Mouse (Mus musculus) lung, postnatal 0 days (tissue): ENCODE data around the gene Usp54. TPM values are rescaled to one million over a fixed set of nuclear protein-coding genes. Genes with fewer than 3 reads are reported as not detected.

Experiments
- ATAC-seq: fragments of 200-750 bp; cut with Nextera tagmentation; 2 replicates; pipeline ENCODE4 v1.8.0; 2017; ENCODE audit warnings: moderate library complexity
- DNase-seq: peaks from one replicate; pipeline ENCODE4 v3.0.0-alpha.2; 2016; ENCODE audit warnings: low spot score
- H3K27ac ChIP-seq: fragments of 300-500 bp; sonication (generic); 2 replicates; pipeline ENCODE4 v1.5.1; 2014; ENCODE audit warnings: antibody characterized with exemption, mild to moderate bottlenecking, low read length, mixed read lengths
- H3K27me3 ChIP-seq: fragments of 300-500 bp; sonication (generic); replicated peaks from 2 replicates; pipeline ENCODE4 v1.6.1; 2014; ENCODE audit warnings: low read length, mixed read lengths; ENCODE audit not compliant: insufficient read depth
- H3K36me3 ChIP-seq: fragments of 300-500 bp; sonication (generic); 2 replicates; pipeline ENCODE4 v1.6.1; 2014; ENCODE audit warnings: low read length, mixed read lengths; ENCODE audit not compliant: insufficient read depth
- H3K4me1 ChIP-seq: fragments of 300-500 bp; sonication (generic); 2 replicates; pipeline ENCODE4 v1.6.1; 2014; ENCODE audit warnings: antibody characterized with exemption, low read depth, low read length, mixed read lengths; ENCODE audit not compliant: insufficient read depth
- H3K4me2 ChIP-seq: fragments of 300-500 bp; sonication (generic); replicated peaks from 2 replicates; pipeline ENCODE4 v1.6.1; 2014; ENCODE audit warnings: low read depth, mild to moderate bottlenecking, low read length, moderate library complexity, mixed read lengths
- H3K4me3 ChIP-seq: fragments of 300-500 bp; sonication (generic); 2 replicates; pipeline ENCODE4 v1.5.1; 2014; ENCODE audit warnings: low read depth, low read length
- H3K9ac ChIP-seq: fragments of 300-500 bp; sonication (generic); replicated peaks from 2 replicates; pipeline ENCODE4 v1.6.1; 2014; ENCODE audit warnings: low read depth, mild to moderate bottlenecking
- H3K9me3 ChIP-seq: fragments of 300-500 bp; sonication (generic); 2 replicates; pipeline ENCODE4 v1.6.1; 2016; ENCODE audit warnings: low read length, mixed read lengths
- CTCF ChIP-seq: IDR thresholded peaks from 2 replicates; pipeline ENCODE4 v1.5.1; 2016; ENCODE audit warnings: antibody characterized with exemption, mild to moderate bottlenecking
- EP300 ChIP-seq: IDR thresholded peaks from 2 replicates; pipeline ENCODE4 v1.6.1; 2016; ENCODE audit warnings: antibody characterized with exemption, mild to moderate bottlenecking, control low read depth
- WGBS: fragments of 180-500 bp; shearing (Covaris S2); extraction: QIAGEN DNeasy Blood & Tissue Kit; methylation state at CpG from one replicate; pipeline ENCODE4 v1.1.7; 2014; 5-methylcytosine and 5-hydroxymethylcytosine counted together
- polyA plus RNA-seq: library from polyadenylated mRNA; unstranded; fragments of >200 nt; fragmentation: Nextera tagmentation; extraction: Ambion mirVana; gene quantifications from 2 replicates; pipeline ENCODE4 v1.2.1, GENCODE M21; 2015

The Usp54 gene
- polyA plus RNA-seq, 1 experiment from 2014 or later, result 5.0 TPM

- ATAC-seq (no peak), DNase-seq (no peak)
- no peak overlapping the region for H3K27ac ChIP-seq
- H3K4me1 ChIP-seq, result peaks cover 3% of the 10 kb centered on the region; the same call in 1 of the 2 replicates
- 88% methylated on average over 2 of the region's 2 CpGs for WGBS
- no peaks in the 10 kb centered on the region for H3K9me3 ChIP-seq
- H3K4me3 ChIP-seq, result no peak overlapping the region
- peaks cover 9% of the 10 kb centered on the region; the same call in 1 of the 2 replicates for H3K36me3 ChIP-seq
- H3K27me3 ChIP-seq, result no peaks in the 10 kb centered on the region
- H3K9ac ChIP-seq, result no peak overlapping the region
- no peak overlapping the region for H3K4me2 ChIP-seq
- no peak for TF ChIP-seq CTCF
- TF ChIP-seq EP300, result no peak
Observed at GRCm38 (mm10) chr14:20550136-20550535, 90.7 kb downstream of the Usp54 start.

- peak; percentile 95 for DNase-seq
- Histone ChIP-seq H3K9me3 (no peaks in the 10 kb centered on the region), H3K4me3 (peak within 1 kb of the TSS; percentile 67), H3K36me3 (peaks cover 9% of the 10 kb centered on the region; the same call in 1 of the 2 replicates), H3K27me3 (no peaks in the 10 kb centered on the region), H3K4me2 (peak within 1 kb of the TSS; percentile 54), H3K9ac (peak within 1 kb of the TSS; percentile 84), H3K27ac (peak within 1 kb of the TSS; percentile 99), H3K4me1 (peaks cover 3% of the 10 kb centered on the region; the same call in 1 of the 2 replicates)
- 2% methylated on average over 21 of the region's 29 CpGs for WGBS
- no peak for TF ChIP-seq EP300
- no peak for TF ChIP-seq CTCF
- ATAC-seq, result peak; percentile 89
Observed at GRCm38 (mm10) chr14:20546415-20546814, 94.4 kb downstream of the Usp54 start, which contains the start of gene Ppp3cb. Ppp3cb (minus strand) TSS chr14:20546573.

- peak; percentile 99 for ATAC-seq
- Histone ChIP-seq H3K27me3 (no peaks in the 10 kb centered on the region), H3K27ac (peak overlapping the region; percentile 99), H3K4me3 (peak overlapping the region; percentile 67), H3K4me1 (peaks cover 3% of the 10 kb centered on the region; the same call in 1 of the 2 replicates), H3K4me2 (peak overlapping the region; percentile 54), H3K9ac (peak overlapping the region; percentile 84), H3K36me3 (peaks cover 9% of the 10 kb centered on the region; the same call in 1 of the 2 replicates), H3K9me3 (no peaks in the 10 kb centered on the region)
- TF ChIP-seq EP300 (no peak), CTCF (no peak)
- peak; percentile 96 for DNase-seq
- 1% methylated on average over 37 of the region's 67 CpGs for WGBS
Observed at GRCm38 (mm10) chr14:20545529-20546331, 95.1 kb downstream of the Usp54 start.

- no peak overlapping the region for H3K9ac ChIP-seq
- no peaks in the 10 kb centered on the region for H3K27me3 ChIP-seq
- H3K4me1 ChIP-seq, result peaks cover 3% of the 10 kb centered on the region; the same call in 1 of the 2 replicates
- TF ChIP-seq EP300 (no peak), CTCF (no peak)
- H3K27ac ChIP-seq, result 0 out of 2 replicates have a peak overlapping the region, but pooled peaks have one; percentile 99
- no peak for ATAC-seq
- 55% methylated on average over 7 of the region's 7 CpGs for WGBS
- H3K9me3 ChIP-seq, result no peaks in the 10 kb centered on the region
- peaks cover 9% of the 10 kb centered on the region; the same call in 1 of the 2 replicates for H3K36me3 ChIP-seq
- no peak for DNase-seq
- peak overlapping the region; percentile 67 for H3K4me3 ChIP-seq
- peak overlapping the region; percentile 54 for H3K4me2 ChIP-seq
Observed at GRCm38 (mm10) chr14:20544467-20545411, 96.1 kb downstream of the Usp54 start.

GRCm38 (mm10) chr14:20529643-20530042, 111.2 kb downstream of the Usp54 start:
- TF ChIP-seq CTCF, result no peak
- TF ChIP-seq EP300, result no peak
- Histone ChIP-seq H3K9me3 (no peaks in the 10 kb centered on the region), H3K4me3 (no peak overlapping the region), H3K4me2 (no peak overlapping the region), H3K27ac (no peak overlapping the region), H3K9ac (no peak overlapping the region), H3K4me1 (no peaks in the 10 kb centered on the region), H3K27me3 (no peaks in the 10 kb centered on the region), H3K36me3 (no peaks in the 10 kb centered on the region)
- WGBS, result 85% methylated on average over 4 of the region's 4 CpGs
- no peak for DNase-seq
- ATAC-seq, result no peak

GRCm38 (mm10) chr14:20520179-20520578, 120.7 kb downstream of the Usp54 start:
- H3K9me3 ChIP-seq, result no peaks in the 10 kb centered on the region
- ATAC-seq (no peak), DNase-seq (no peak)
- H3K36me3 ChIP-seq, result no peaks in the 10 kb centered on the region
- no peak overlapping the region for H3K9ac ChIP-seq
- H3K4me3 ChIP-seq, result no peak overlapping the region
- H3K4me1 ChIP-seq, result no peaks in the 10 kb centered on the region
- TF ChIP-seq EP300, result no peak
- TF ChIP-seq CTCF, result no peak
- H3K4me2 ChIP-seq, result no peak overlapping the region
- no peak overlapping the region for H3K27ac ChIP-seq
- no peaks in the 10 kb centered on the region for H3K27me3 ChIP-seq
- WGBS, result 99% methylated on average over 2 of the region's 2 CpGs
